Mouse (Mus musculus) heart, postnatal 0 days (tissue): Measurements from ENCODE around the gene Hmgn3. TPM values are rescaled to one million over a fixed set of nuclear protein-coding genes. Genes with fewer than 3 reads are reported as not detected.

Source experiments
- ATAC-seq: fragments of 200-750 bp; cut with Nextera tagmentation; 2 replicates; pipeline ENCODE4 v1.8.0; 2017; ENCODE audit warnings: low read depth, moderate number of reproducible peaks, moderate library complexity; ENCODE audit not compliant: insufficient read depth
- DNase-seq: peaks from one replicate; pipeline ENCODE4 v3.0.0-alpha.2; 2016; ENCODE audit warnings: low spot score
- H3K27ac ChIP-seq: fragments of 300-500 bp; sonication (generic); 2 replicates; pipeline ENCODE4 v1.5.1; 2014; ENCODE audit warnings: low read depth, mild to moderate bottlenecking
- H3K27me3 ChIP-seq: fragments of 300-500 bp; sonication (generic); 2 replicates; pipeline ENCODE4 v1.6.1; 2014; ENCODE audit warnings: low read length, mixed read lengths; ENCODE audit not compliant: control insufficient read depth, insufficient read depth
- H3K36me3 ChIP-seq: fragments of 300-500 bp; sonication (generic); replicated peaks from 2 replicates; pipeline ENCODE4 v1.6.1; 2014; ENCODE audit warnings: low read length, mixed read lengths; ENCODE audit not compliant: control insufficient read depth, insufficient read depth
- H3K4me1 ChIP-seq: fragments of 300-500 bp; sonication (generic); 2 replicates; pipeline ENCODE4 v1.6.1; 2014; ENCODE audit warnings: antibody characterized with exemption; ENCODE audit not compliant: control insufficient read depth, insufficient read depth
- H3K4me2 ChIP-seq: fragments of 300-500 bp; sonication (generic); 2 replicates; pipeline ENCODE4 v1.6.1; 2014; ENCODE audit warnings: low read depth, mild to moderate bottlenecking, low read length, moderate library complexity
- H3K4me3 ChIP-seq: fragments of 300-500 bp; sonication (generic); 2 replicates; pipeline ENCODE4 v1.5.1; 2014; ENCODE audit warnings: low read depth, low read length
- H3K9ac ChIP-seq: fragments of 300-500 bp; sonication (generic); replicated peaks from 2 replicates; pipeline ENCODE4 v1.6.1; 2014; ENCODE audit warnings: low read depth, low read length, mixed read lengths
- H3K9me3 ChIP-seq: fragments of 300-500 bp; sonication (generic); replicated peaks from 2 replicates; pipeline ENCODE4 v1.6.1; 2016; ENCODE audit warnings: low read length; ENCODE audit not compliant: control insufficient read depth
- CTCF ChIP-seq: IDR thresholded peaks from 2 replicates; pipeline ENCODE4 v1.5.1; 2016; ENCODE audit warnings: antibody characterized with exemption, control low read depth, low read depth
- EP300 ChIP-seq: IDR thresholded peaks from 2 replicates; pipeline ENCODE4 v1.6.1; 2016; ENCODE audit warnings: antibody characterized with exemption, low read depth
- WGBS: fragments of 180-500 bp; shearing (Covaris S2); extraction: QIAGEN DNeasy Blood & Tissue Kit; methylation state at CpG from one replicate; pipeline ENCODE4 v1.1.7; 2014; 5-methylcytosine and 5-hydroxymethylcytosine counted together
- polyA plus RNA-seq: library from polyadenylated mRNA; unstranded; fragments of >200 nt; fragmentation: Nextera tagmentation; extraction: Ambion mirVana; gene quantifications from 2 replicates; pipeline ENCODE4 v1.2.1, GENCODE M21; 2015
- total RNA-seq: library from RNA; depleted of rRNA; stranded (reverse); fragments of >200 nt; gene quantifications from 2 replicates; pipeline ENCODE4 v1.2.3, GENCODE M21; 2014; ENCODE audit warnings: low replicate concordance; rRNA removed

Gene Hmgn3
- total and polyA plus RNA-seq, 2 experiments from 2014 or later = 36.8 to 89.6 TPM

- WGBS = 90% methylated on average over 6 of the region's 6 CpGs
- DNase-seq (no peak), ATAC-seq (no peak)
- Histone ChIP-seq H3K9ac (no peak overlapping the region), H3K4me2 (no peak overlapping the region), H3K36me3 (no peaks in the 10 kb centered on the region), H3K4me3 (no peak overlapping the region), H3K27ac (no peak overlapping the region), H3K4me1 (no peaks in the 10 kb centered on the region), H3K27me3 (no peaks in the 10 kb centered on the region), H3K9me3 (no peaks in the 10 kb centered on the region)
- TF ChIP-seq CTCF (no peak), EP300 (no peak)
Measured at GRCm38 (mm10) chr9:83082296-83082695, 64.2 kb downstream of the Hmgn3 start.

DNA sequence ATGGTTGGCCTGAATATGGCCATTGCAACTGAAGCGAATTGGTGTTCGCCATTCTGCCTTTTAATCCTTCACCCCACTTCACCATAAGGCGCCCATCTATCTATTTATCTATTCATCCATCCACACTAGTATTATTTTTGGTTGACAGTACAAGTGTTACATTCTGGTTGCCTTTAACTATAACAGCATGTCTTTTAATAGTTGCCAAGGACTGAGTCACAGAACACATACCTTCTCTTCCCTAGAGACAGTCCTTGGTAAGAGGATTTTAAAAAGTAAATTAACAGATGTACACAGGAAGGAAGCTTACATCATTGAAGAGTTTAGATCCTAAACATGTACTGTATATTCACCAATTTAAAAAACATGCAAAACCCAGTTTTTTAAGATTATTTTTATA, 66.8 kb downstream of the Hmgn3 start:
- ATAC-seq = no peak
- H3K4me2 ChIP-seq = no peak overlapping the region
- WGBS = 73% methylated on average over 3 of the region's 3 CpGs

DNA sequence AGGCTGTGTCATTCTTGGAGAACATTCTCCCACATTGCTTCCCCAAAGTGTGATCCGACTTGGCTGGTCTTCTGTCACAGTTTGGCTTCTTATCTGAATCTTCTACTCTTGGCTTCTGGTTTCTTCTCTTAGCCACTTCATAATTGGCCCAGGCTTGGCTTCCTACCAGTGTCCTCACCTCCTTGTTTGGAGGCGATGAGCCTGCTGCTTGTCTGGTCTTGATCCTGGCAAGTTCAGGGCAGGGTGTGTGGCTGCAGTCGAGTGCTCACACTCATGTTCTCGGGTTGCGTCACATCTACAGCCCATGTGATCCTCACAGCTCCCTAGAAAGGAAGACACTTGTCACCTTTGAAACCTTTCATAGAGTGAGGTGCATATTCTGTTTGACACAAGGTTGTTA, 78.2 kb downstream of the Hmgn3 start:
- no peak overlapping the region for H3K9ac ChIP-seq
- no peak overlapping the region for H3K27ac ChIP-seq
- WGBS = 45% methylated on average over 5 of the region's 5 CpGs
- DNase-seq (peak; percentile 7), ATAC-seq (no peak)
- no peak overlapping the region for H3K4me3 ChIP-seq
- no peak overlapping the region for H3K4me2 ChIP-seq
- TF ChIP-seq CTCF (no peak), EP300 (no peak)
- no peaks in the 10 kb centered on the region for H3K36me3 ChIP-seq
- H3K4me1 ChIP-seq = no peaks in the 10 kb centered on the region
- H3K27me3 ChIP-seq = no peaks in the 10 kb centered on the region
- H3K9me3 ChIP-seq = no peaks in the 10 kb centered on the region

More for the DNA sequence above, 66.8 kb downstream of the Hmgn3 start:
- no peaks in the 10 kb centered on the region for H3K4me1 ChIP-seq
- no peak overlapping the region for H3K27ac ChIP-seq
- H3K9ac ChIP-seq = no peak overlapping the region
- no peaks in the 10 kb centered on the region for H3K36me3 ChIP-seq
- H3K27me3 ChIP-seq = no peaks in the 10 kb centered on the region
- no peak overlapping the region for H3K4me3 ChIP-seq
- no peaks in the 10 kb centered on the region for H3K9me3 ChIP-seq
- no peak for DNase-seq
- TF ChIP-seq CTCF (no peak), EP300 (no peak)

DNA sequence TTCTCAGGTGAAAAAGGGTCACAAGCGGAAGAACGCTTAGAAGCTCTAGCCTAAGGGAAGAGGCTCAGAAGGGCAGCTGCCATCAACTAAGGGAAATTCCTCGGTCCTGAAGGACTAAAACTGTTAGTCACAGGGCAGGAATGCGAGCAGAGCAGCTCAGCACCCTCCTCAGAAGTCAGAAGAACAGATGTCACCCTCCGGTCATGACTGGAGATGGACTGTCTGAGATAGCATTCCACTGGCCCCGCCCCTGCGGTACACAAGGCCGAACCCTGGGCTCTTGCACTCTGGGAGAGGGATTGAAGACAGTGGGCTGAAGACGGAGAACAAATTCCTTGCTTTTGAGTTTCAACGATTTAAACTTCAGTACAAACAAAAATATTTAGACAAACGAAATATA, 85.2 kb downstream of the Hmgn3 start:
- Histone ChIP-seq H3K4me2 (no peak overlapping the region), H3K36me3 (no peaks in the 10 kb centered on the region), H3K27ac (no peak overlapping the region), H3K9me3 (no peaks in the 10 kb centered on the region), H3K27me3 (no peaks in the 10 kb centered on the region), H3K9ac (no peak overlapping the region), H3K4me1 (peaks cover 8% of the 10 kb centered on the region), H3K4me3 (no peak overlapping the region)
- TF ChIP-seq CTCF = no peak
- TF ChIP-seq EP300 = no peak
- DNase-seq (no peak), ATAC-seq (no peak)
- WGBS = 43% methylated on average over 11 of the region's 11 CpGs

Other genes with a start within 250 kb of the Hmgn3 start
- gene Phip, start 171.2 kb downstream of the Hmgn3 start, total RNA-seq = 35.5 and 47.6 TPM in 2 replicates
- gene Phip, start 171.2 kb downstream of the Hmgn3 start, polyA plus RNA-seq = 26.6 and 30.2 TPM in 2 replicates